Mouse (Mus musculus) macrophage (primary cell): ENCODE data around the gene Tekt3. TPM values are rescaled to one million over a fixed set of nuclear protein-coding genes. Genes with fewer than 3 reads are reported as not detected.

Experiments
- H3K27ac ChIP-seq: fragments of 350-480 bp; formaldehyde crosslinking; 2 replicates; pipeline ENCODE4 v1.9.0; 2021
- H3K36me3 ChIP-seq: fragments of 350-480 bp; formaldehyde crosslinking; 2 replicates; pipeline ENCODE4 v1.9.0; 2021; ENCODE audit errors: inconsistent target
- H3K4me3 ChIP-seq: fragments of 350-480 bp; formaldehyde crosslinking; 2 replicates; pipeline ENCODE4 v1.9.0; 2021; ENCODE audit errors: inconsistent target
- H3K79me2 ChIP-seq: fragments of 350-480 bp; formaldehyde crosslinking; 2 replicates; pipeline ENCODE4 v1.9.0; 2021; ENCODE audit errors: inconsistent target
- WGBS: methylation state at CpG from one replicate; pipeline ENCODE4 v1.1.7; 2026; ENCODE audit warnings: inconsistent platforms; ENCODE audit not compliant: missing documents; 5-methylcytosine and 5-hydroxymethylcytosine counted together
- polyA plus RNA-seq: library from polyadenylated mRNA; stranded (reverse); fragments of 250-400 nt; gene quantifications from 3 replicates; pipeline ENCODE4 v1.2.4, GENCODE M21; 2018; ENCODE audit warnings: inconsistent platforms

Tekt3 gene
- polyA plus RNA-seq, 1 experiment from 2014 or later, result not detected

GRCm38 (mm10) chr11:63124316-63124715 lies 62.9 kb downstream of the Tekt3 start:
- WGBS, result 88% methylated on average over 4 of the region's 4 CpGs
- H3K36me3 ChIP-seq, result no peaks in the 10 kb centered on the region
- H3K79me2 ChIP-seq, result no peaks in the 10 kb centered on the region
- H3K4me3 ChIP-seq, result no peak overlapping the region
- H3K27ac ChIP-seq, result no peak overlapping the region

GRCm38 (mm10) chr11:63125832-63126456 lies 64.5 kb downstream of the Tekt3 start:
- H3K36me3 ChIP-seq, result no peaks in the 10 kb centered on the region
- H3K27ac ChIP-seq, result no peak overlapping the region
- WGBS, result 92% methylated on average over 5 of the region's 5 CpGs
- H3K4me3 ChIP-seq, result no peak overlapping the region
- peaks cover 5% of the 10 kb centered on the region; the same call in 1 of the 2 replicates for H3K79me2 ChIP-seq

GRCm38 (mm10) chr11:63126976-63127375 lies 65.5 kb downstream of the Tekt3 start:
- Histone ChIP-seq H3K27ac (no peak overlapping the region), H3K36me3 (no peaks in the 10 kb centered on the region), H3K4me3 (no peak overlapping the region), H3K79me2 (peaks cover 15% of the 10 kb centered on the region)
- 95% methylated on average over 8 of the region's 8 CpGs for WGBS

- Histone ChIP-seq H3K27ac (no peak overlapping the region), H3K36me3 (no peaks in the 10 kb centered on the region), H3K4me3 (no peak overlapping the region), H3K79me2 (peaks cover 19% of the 10 kb centered on the region)
- 94% methylated on average over 4 of the region's 4 CpGs for WGBS
These were observed 66.1 kb downstream of the Tekt3 start for GRCm38 (mm10) chr11:63127513-63127912.

- H3K27ac ChIP-seq, result peak within 1 kb of the TSS; percentile 96
- peaks cover 31% of the 10 kb centered on the region for H3K79me2 ChIP-seq
- WGBS, result 85% methylated on average over 2 of the region's 2 CpGs
- H3K4me3 ChIP-seq, result no peak within 1 kb of the TSS
- no peaks in the 10 kb centered on the region; the same call in 1 of the 2 replicates for H3K36me3 ChIP-seq
These were observed 67.3 kb downstream of the Tekt3 start, which contains the start of gene Pmp22 for GRCm38 (mm10) chr11:63128784-63129183. Gene Pmp22, plus strand, starts transcription at chr11:63128982.

- H3K27ac ChIP-seq, result peak overlapping the region; percentile 96
- H3K36me3 ChIP-seq, result peaks cover 5% of the 10 kb centered on the region; the same call in 1 of the 2 replicates
- H3K79me2 ChIP-seq, result peaks cover 37% of the 10 kb centered on the region
- H3K4me3 ChIP-seq, result no peak overlapping the region
- WGBS, result 17% methylated on average over 9 of the region's 9 CpGs
These were observed 67.9 kb downstream of the Tekt3 start for GRCm38 (mm10) chr11:63129375-63129774.

GRCm38 (mm10) chr11:63129840-63130239 lies 68.4 kb downstream of the Tekt3 start:
- WGBS, result 56% methylated on average over 10 of the region's 12 CpGs
- Histone ChIP-seq H3K36me3 (peaks cover 9% of the 10 kb centered on the region; the same call in 1 of the 2 replicates), H3K79me2 (peaks cover 42% of the 10 kb centered on the region), H3K27ac (peak overlapping the region; percentile 96), H3K4me3 (no peak overlapping the region)

GRCm38 (mm10) chr11:63130497-63130896 lies 69.0 kb downstream of the Tekt3 start:
- peak overlapping the region; percentile 100 for H3K4me3 ChIP-seq

GRCm38 (mm10) chr11:63131001-63131692 lies 69.7 kb downstream of the Tekt3 start:
- WGBS, result 8% methylated on average over 26 of the region's 33 CpGs
- H3K79me2 ChIP-seq, result peaks cover 55% of the 10 kb centered on the region
- peaks cover 15% of the 10 kb centered on the region; the same call in 1 of the 2 replicates for H3K36me3 ChIP-seq
- peak overlapping the region; percentile 100 for H3K4me3 ChIP-seq
- H3K27ac ChIP-seq, result peak overlapping the region; percentile 96

More at GRCm38 (mm10) chr11:63130497-63130896, 69.0 kb downstream of the Tekt3 start:
- WGBS, result 51% methylated on average over 8 of the region's 8 CpGs
- Histone ChIP-seq H3K36me3 (peaks cover 14% of the 10 kb centered on the region; the same call in 1 of the 2 replicates), H3K79me2 (peaks cover 48% of the 10 kb centered on the region), H3K27ac (peak overlapping the region; percentile 96)

- WGBS, result 13% methylated on average over 11 of the region's 11 CpGs
- Histone ChIP-seq H3K36me3 (peaks cover 20% of the 10 kb centered on the region), H3K4me3 (peak overlapping the region; percentile 100), H3K79me2 (peaks cover 60% of the 10 kb centered on the region), H3K27ac (peak overlapping the region; percentile 96)
These were observed 70.2 kb downstream of the Tekt3 start for GRCm38 (mm10) chr11:63131693-63132040.

- 4% methylated on average over 11 of the region's 11 CpGs for WGBS
- H3K36me3 ChIP-seq, result peaks cover 25% of the 10 kb centered on the region
- peaks cover 64% of the 10 kb centered on the region for H3K79me2 ChIP-seq
- peak overlapping the region; percentile 100 for H3K4me3 ChIP-seq
- H3K27ac ChIP-seq, result peak overlapping the region; percentile 96
These were observed 70.7 kb downstream of the Tekt3 start for GRCm38 (mm10) chr11:63132151-63132500.

GRCm38 (mm10) chr11:63132501-63133435 lies 71.3 kb downstream of the Tekt3 start:
- H3K4me3 ChIP-seq, result peak overlapping the region; percentile 100
- peaks cover 71% of the 10 kb centered on the region for H3K79me2 ChIP-seq
- H3K27ac ChIP-seq, result peak overlapping the region; percentile 96
- H3K36me3 ChIP-seq, result peaks cover 31% of the 10 kb centered on the region
- 5% methylated on average over 57 of the region's 66 CpGs for WGBS

- peaks cover 37% of the 10 kb centered on the region for H3K36me3 ChIP-seq
- peak overlapping the region; percentile 100 for H3K4me3 ChIP-seq
- H3K27ac ChIP-seq, result peak overlapping the region; percentile 96
- peaks cover 83% of the 10 kb centered on the region for H3K79me2 ChIP-seq
- WGBS, result 79% methylated on average over 3 of the region's 5 CpGs
These were observed 72.6 kb downstream of the Tekt3 start for GRCm38 (mm10) chr11:63134021-63134420.

- Histone ChIP-seq H3K27ac (peak overlapping the region; percentile 96), H3K4me3 (peak overlapping the region; percentile 100), H3K79me2 (peaks cover 92% of the 10 kb centered on the region), H3K36me3 (peaks cover 45% of the 10 kb centered on the region)
- 71% methylated on average over 15 of the region's 15 CpGs for WGBS
These were observed 73.5 kb downstream of the Tekt3 start for GRCm38 (mm10) chr11:63134742-63135482.
